Mouse (Mus musculus) lung, postnatal 0 days (tissue): ENCODE results near the gene Mul1.

ENCODE experiments used
- CTCF ChIP-seq: IDR thresholded peaks from 2 replicates; pipeline ENCODE4 v1.5.1; 2016; ENCODE audit warnings: antibody characterized with exemption, mild to moderate bottlenecking
- EP300 ChIP-seq: IDR thresholded peaks from 2 replicates; pipeline ENCODE4 v1.6.1; 2016; ENCODE audit warnings: antibody characterized with exemption, mild to moderate bottlenecking, control low read depth

GRCm38 (mm10) chr4:138459775-138460174 is 25.3 kb downstream of the Mul1 start:
- TF ChIP-seq CTCF (no peak), EP300 (no peak)
